Mouse (Mus musculus) central nervous system, embryonic 14 days (tissue): ENCODE data around the gene Fbxl5. TPM values are rescaled to one million over a fixed set of nuclear protein-coding genes. Genes with fewer than 3 reads are reported as not detected.

Source experiments
- polyA plus RNA-seq: library from polyadenylated mRNA; depleted of rRNA; stranded (reverse); fragments of >200 nt; gene quantifications from 2 replicates; pipeline ENCODE4 v1.2.3, GENCODE M21; 2012; rRNA removed

The Fbxl5 gene
- polyA plus RNA-seq, result 46.2 and 47.2 TPM in 2 replicates

GRCm38 (mm10) chr5:43821538-43821937 is at the start of gene Fbxl5:
TSS of gene Fbxl5 (minus strand) at chr5:43821638.

GRCm38 (mm10) chr5:43868253-43868652 is 46.8 kb upstream of the Fbxl5 start, which contains the start of gene Cd38:
TSS of gene Cd38 (plus strand) at chr5:43868553.

GRCm38 (mm10) chr5:43818695-43819094 is 2.7 kb downstream of the Fbxl5 start, which contains the start of gene Bst1:
TSS of gene Bst1 (plus strand) at chr5:43818885.

Other genes with a start within 250 kb of the Fbxl5 start
- 10.2 and 11.0 TPM in 2 replicates for gene Cc2d2a, start 159.3 kb downstream of the Fbxl5 start, polyA plus RNA-seq
- 0.16 and 0.36 TPM in 2 replicates for gene Bst1, start 2.8 kb downstream of the Fbxl5 start, polyA plus RNA-seq
- 2.2 and 2.6 TPM in 2 replicates for gene Cd38, start 46.9 kb upstream of the Fbxl5 start, polyA plus RNA-seq
- 0.45 and 0.58 TPM in 2 replicates for gene Gm7879, start 91.5 kb upstream of the Fbxl5 start, polyA plus RNA-seq
- gene Fgfbp1, start 160.1 kb upstream of the Fbxl5 start, polyA plus RNA-seq, result 4.0 and 8.2 TPM in 2 replicates